Mouse (Mus musculus) heart, embryonic 16.5 days (tissue): ENCODE data around the gene Itm2c. TPM values are rescaled to one million over a fixed set of nuclear protein-coding genes. Genes with fewer than 3 reads are reported as not detected.
A peak's percentile ranks its signal among the peaks of the same experiment; 100 is the strongest.

Experiments used
- ATAC-seq: fragments of 200-750 bp; cut with Nextera tagmentation; replicated peaks from 2 replicates; pipeline ENCODE4 v1.8.0; 2017; ENCODE audit warnings: moderate number of reproducible peaks; ENCODE audit not compliant: insufficient read depth, low FRiP score; ENCODE audit errors: extremely low read depth
- H3K27ac ChIP-seq: fragments of 300-500 bp; sonication (generic); 2 replicates; pipeline ENCODE4 v1.5.1; 2014; ENCODE audit warnings: mild to moderate bottlenecking, low read length, control low read depth, moderate library complexity
- H3K27me3 ChIP-seq: fragments of 300-500 bp; sonication (generic); 2 replicates; pipeline ENCODE4 v1.6.1; 2014; ENCODE audit warnings: low read length, mixed read lengths; ENCODE audit not compliant: control insufficient read depth, insufficient read depth
- H3K36me3 ChIP-seq: fragments of 300-500 bp; sonication (generic); 2 replicates; pipeline ENCODE4 v1.6.1; 2014; ENCODE audit not compliant: control insufficient read depth, insufficient read depth
- H3K4me1 ChIP-seq: fragments of 300-500 bp; sonication (generic); 2 replicates; pipeline ENCODE4 v1.6.1; 2014; ENCODE audit warnings: low read length, mixed read lengths; ENCODE audit not compliant: control insufficient read depth, insufficient read depth
- H3K4me2 ChIP-seq: fragments of 300-500 bp; sonication (generic); 2 replicates; pipeline ENCODE4 v1.6.1; 2014; ENCODE audit warnings: low read depth, mild to moderate bottlenecking, control low read depth, low read length
- H3K4me3 ChIP-seq: fragments of 300-500 bp; sonication (generic); 2 replicates; pipeline ENCODE4 v1.5.1; 2014; ENCODE audit warnings: mild to moderate bottlenecking, control low read depth, low read length
- H3K9ac ChIP-seq: fragments of 300-500 bp; sonication (generic); 2 replicates; pipeline ENCODE4 v1.6.1; 2014; ENCODE audit warnings: low read length, control low read depth
- H3K9me3 ChIP-seq: fragments of 300-500 bp; sonication (generic); replicated peaks from 2 replicates; pipeline ENCODE4 v1.6.1; 2016; ENCODE audit warnings: low read length; ENCODE audit not compliant: control insufficient read depth
- WGBS: fragments of 180-500 bp; shearing (Covaris S2); extraction: QIAGEN DNeasy Blood & Tissue Kit; methylation state at CpG from one replicate; pipeline ENCODE4 v1.1.7; 2014; 5-methylcytosine and 5-hydroxymethylcytosine counted together
- polyA plus RNA-seq: library from polyadenylated mRNA; unstranded; fragments of >200 nt; fragmentation: Nextera tagmentation; extraction: Ambion mirVana; gene quantifications from 2 replicates; pipeline ENCODE4 v1.2.1, GENCODE M21; 2015

The Itm2c gene
- 188 TPM in 2 replicates for polyA plus RNA-seq

- under 1% methylated on average over 33 of the region's 35 CpGs for WGBS
- no peaks in the 10 kb centered on the region for H3K36me3 ChIP-seq
- H3K9me3 ChIP-seq: no peaks in the 10 kb centered on the region
- H3K9ac ChIP-seq: peak within 1 kb of the TSS; percentile 79
- H3K4me1 ChIP-seq: peaks cover 45% of the 10 kb centered on the region
- H3K4me3 ChIP-seq: peak within 1 kb of the TSS; percentile 74
- H3K4me2 ChIP-seq: peak within 1 kb of the TSS; percentile 93
- peak; percentile 74 for ATAC-seq
- peak within 1 kb of the TSS; percentile 83 for H3K27ac ChIP-seq
- no peaks in the 10 kb centered on the region for H3K27me3 ChIP-seq
These were observed at the start of gene Itm2c for GRCm38 (mm10) chr1:85894231-85894747. Gene Itm2c, plus strand, starts transcription at chr1:85894281.

- peaks cover 30% of the 10 kb centered on the region for H3K36me3 ChIP-seq
These were observed 49.1 kb upstream of the Itm2c start for GRCm38 (mm10) chr1:85844981-85845380.

GRCm38 (mm10) chr1:85845476-85845875, 48.6 kb upstream of the Itm2c start:
- peaks cover 30% of the 10 kb centered on the region for H3K36me3 ChIP-seq
- H3K9me3 ChIP-seq: no peaks in the 10 kb centered on the region
- no peak overlapping the region for H3K9ac ChIP-seq
- H3K27ac ChIP-seq: no peak overlapping the region
- H3K4me1 ChIP-seq: peaks cover 1% of the 10 kb centered on the region; the same call in 1 of the 2 replicates
- WGBS: 66% methylated on average over 3 of the region's 3 CpGs
- no peaks in the 10 kb centered on the region for H3K27me3 ChIP-seq
- no peak overlapping the region for H3K4me3 ChIP-seq
- ATAC-seq: no peak
- H3K4me2 ChIP-seq: no peak overlapping the region

More at GRCm38 (mm10) chr1:85844981-85845380, 49.1 kb upstream of the Itm2c start:
- no peak for ATAC-seq
- Histone ChIP-seq H3K9ac (no peak overlapping the region), H3K4me1 (peaks cover 4% of the 10 kb centered on the region), H3K27me3 (no peaks in the 10 kb centered on the region), H3K9me3 (no peaks in the 10 kb centered on the region), H3K4me2 (no peak overlapping the region), H3K4me3 (no peak overlapping the region), H3K27ac (no peak overlapping the region)
- WGBS: 61% methylated on average over 6 of the region's 6 CpGs

- 92% methylated on average over 14 of the region's 14 CpGs for WGBS
- H3K27ac ChIP-seq: no peak overlapping the region
- H3K4me3 ChIP-seq: no peak overlapping the region
- no peak overlapping the region for H3K9ac ChIP-seq
- H3K9me3 ChIP-seq: no peaks in the 10 kb centered on the region
- no peak overlapping the region for H3K4me2 ChIP-seq
- H3K27me3 ChIP-seq: no peaks in the 10 kb centered on the region
- peaks cover 6% of the 10 kb centered on the region; the same call in 1 of the 2 replicates for H3K4me1 ChIP-seq
- peaks cover 22% of the 10 kb centered on the region for H3K36me3 ChIP-seq
- no peak for ATAC-seq
These were observed 45.1 kb upstream of the Itm2c start for GRCm38 (mm10) chr1:85849016-85849415.

GRCm38 (mm10) chr1:85850851-85851250, 43.2 kb upstream of the Itm2c start:
- H3K27me3 ChIP-seq: no peaks in the 10 kb centered on the region
- 56% methylated on average over 5 of the region's 5 CpGs for WGBS
- peaks cover 6% of the 10 kb centered on the region; the same call in 1 of the 2 replicates for H3K4me1 ChIP-seq
- H3K4me2 ChIP-seq: no peak overlapping the region
- no peak for ATAC-seq
- H3K36me3 ChIP-seq: peaks cover 22% of the 10 kb centered on the region
- H3K4me3 ChIP-seq: no peak overlapping the region
- no peaks in the 10 kb centered on the region for H3K9me3 ChIP-seq
- no peak overlapping the region for H3K27ac ChIP-seq
- no peak overlapping the region for H3K9ac ChIP-seq

- Histone ChIP-seq H3K9ac (no peak overlapping the region), H3K36me3 (peaks cover 17% of the 10 kb centered on the region), H3K27me3 (no peaks in the 10 kb centered on the region), H3K4me2 (no peak overlapping the region), H3K4me3 (no peak overlapping the region), H3K27ac (no peak overlapping the region), H3K4me1 (peaks cover 8% of the 10 kb centered on the region; the same call in 1 of the 2 replicates), H3K9me3 (no peaks in the 10 kb centered on the region)
- ATAC-seq: no peak
- 72% methylated on average over 2 of the region's 2 CpGs for WGBS
These were observed 40.9 kb upstream of the Itm2c start for GRCm38 (mm10) chr1:85852996-85853689.

- no peak overlapping the region for H3K4me3 ChIP-seq
- peaks cover 10% of the 10 kb centered on the region for H3K36me3 ChIP-seq
- no peaks in the 10 kb centered on the region for H3K27me3 ChIP-seq
- H3K9me3 ChIP-seq: no peaks in the 10 kb centered on the region
- H3K4me1 ChIP-seq: peaks cover 8% of the 10 kb centered on the region; the same call in 1 of the 2 replicates
- no peak overlapping the region for H3K27ac ChIP-seq
- no peak overlapping the region for H3K9ac ChIP-seq
- H3K4me2 ChIP-seq: no peak overlapping the region
- ATAC-seq: no peak
- WGBS: 86% methylated on average over 2 of the region's 2 CpGs
These were observed 40.2 kb upstream of the Itm2c start for GRCm38 (mm10) chr1:85853865-85854264.

GRCm38 (mm10) chr1:85854475-85854874, 39.6 kb upstream of the Itm2c start:
- 73% methylated on average over 2 of the region's 2 CpGs for WGBS
- Histone ChIP-seq H3K27ac (no peak overlapping the region), H3K36me3 (peaks cover 4% of the 10 kb centered on the region), H3K9ac (no peak overlapping the region), H3K27me3 (no peaks in the 10 kb centered on the region), H3K9me3 (no peaks in the 10 kb centered on the region), H3K4me3 (no peak overlapping the region), H3K4me1 (peaks cover 8% of the 10 kb centered on the region; the same call in 1 of the 2 replicates), H3K4me2 (no peak overlapping the region)
- no peak for ATAC-seq

GRCm38 (mm10) chr1:85856266-85856665, 37.8 kb upstream of the Itm2c start:
- peaks cover 6% of the 10 kb centered on the region; the same call in 1 of the 2 replicates for H3K4me1 ChIP-seq
- ATAC-seq: no peak
- H3K27ac ChIP-seq: no peak overlapping the region
- H3K36me3 ChIP-seq: peaks cover 3% of the 10 kb centered on the region; the same call in 1 of the 2 replicates
- no peaks in the 10 kb centered on the region for H3K27me3 ChIP-seq
- H3K4me2 ChIP-seq: no peak overlapping the region
- WGBS: 41% methylated on average over 3 of the region's 3 CpGs
- H3K9me3 ChIP-seq: 0 out of 2 replicates have a peak, but pooled peaks cover 1% of the 10 kb centered on the region
- no peak overlapping the region for H3K4me3 ChIP-seq
- H3K9ac ChIP-seq: no peak overlapping the region
